Mouse (Mus musculus) ES-E14 (cell line): ENCODE measurements around the gene Neu1.

ENCODE experiments used
- CHD2 ChIP-seq: IDR thresholded peaks from 2 replicates; pipeline ENCODE4 v1.6.1; 2014; ENCODE audit warnings: mild to moderate bottlenecking, low read depth, low read length, inconsistent platforms
- HCFC1 ChIP-seq: IDR thresholded peaks from 2 replicates; pipeline ENCODE4 v1.6.1; 2012; ENCODE audit warnings: low read length, inconsistent platforms, borderline replicate concordance; ENCODE audit not compliant: insufficient read depth
- MAFK ChIP-seq: IDR thresholded peaks from 2 replicates; pipeline ENCODE4 v1.6.1; 2014; ENCODE audit warnings: mild to moderate bottlenecking, low read depth, low read length, inconsistent platforms; ENCODE audit not compliant: insufficient read depth
- ZC3H11A ChIP-seq: IDR thresholded peaks from 2 replicates; pipeline ENCODE4 v1.6.1; 2012; ENCODE audit warnings: low read depth, mild to moderate bottlenecking, inconsistent platforms, low read length, borderline replicate concordance
- ZNF384 ChIP-seq: IDR thresholded peaks from 2 replicates; pipeline ENCODE4 v1.6.1; 2012; ENCODE audit warnings: low read depth, low read length, inconsistent platforms

DNA sequence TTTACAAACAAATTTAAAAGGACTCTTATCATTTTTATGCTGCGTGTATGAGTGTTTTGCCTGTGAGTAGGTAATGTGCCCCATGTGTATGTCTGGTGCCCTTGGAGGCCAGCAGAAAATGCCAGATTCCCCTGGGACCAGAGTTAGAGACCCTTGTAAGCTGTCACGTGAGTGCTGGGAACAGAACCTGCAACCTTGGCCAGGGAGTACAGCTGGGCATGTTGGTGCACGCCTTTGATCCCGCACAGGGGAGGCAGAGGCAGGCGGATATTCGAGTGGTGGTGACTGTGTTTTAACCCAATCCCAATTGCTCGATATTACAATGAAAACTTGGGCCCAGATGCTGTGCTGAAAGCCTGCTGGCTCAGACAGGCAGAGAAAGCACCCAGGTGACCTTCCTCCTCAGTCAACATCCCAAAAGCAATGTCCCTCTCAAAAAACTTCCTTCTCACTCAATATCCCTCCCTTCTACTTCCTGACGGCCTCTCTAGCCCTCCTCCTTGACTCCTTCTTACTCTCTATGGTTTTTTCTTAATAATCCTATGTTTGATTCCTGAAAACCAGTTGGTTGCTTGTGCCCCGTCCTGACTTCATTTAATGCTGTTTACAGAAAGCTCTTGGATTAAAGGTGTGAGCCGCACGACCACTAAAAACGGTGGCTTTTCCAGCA lies 40.8 kb upstream of the Neu1 start:
- TF ChIP-seq CHD2, result no peak
- TF ChIP-seq MAFK, result no peak
- TF ChIP-seq ZC3H11A, result no peak
- TF ChIP-seq HCFC1, result 0 out of 2 replicates have a peak, but pooled peaks have one; percentile 39
- TF ChIP-seq ZNF384, result no peak
